ENCODE assay signal across 18 mouse cellular contexts in the genomic region with DNA sequence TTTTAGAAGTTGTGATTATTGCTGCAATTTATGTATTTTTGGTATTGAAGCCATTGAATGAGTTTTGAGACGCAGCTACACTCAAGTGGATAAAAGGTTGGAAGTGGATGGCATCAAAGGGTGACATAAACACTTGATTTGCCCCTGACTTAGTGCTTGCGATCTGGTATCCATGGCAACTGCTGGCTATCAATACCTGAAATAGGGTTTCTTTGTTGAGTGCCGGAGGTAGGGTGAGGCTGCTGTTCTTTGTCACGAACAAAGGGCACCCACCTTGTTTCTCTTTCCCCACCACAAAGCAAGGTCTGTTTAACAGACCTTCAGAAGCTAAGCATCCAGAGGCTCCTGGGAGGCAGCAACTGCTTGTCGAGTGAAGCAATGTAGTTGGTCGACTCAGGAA. TPM values are rescaled to one million over a fixed set of nuclear protein-coding genes. Genes with fewer than 3 reads are reported as not detected.
DNase-seq lines count a peak whose midpoint lies in the region; ATAC-seq and TF ChIP-seq lines count a peak whose summit lies in the region.
"Had no signal": no experiment of that assay in that cellular context is flagged by ENCODE, and none has a peak within 500 bp of the region (broad histone marks: within the 10 kb centered on the region; RNA-seq: fewer than 3 reads in every experiment).

No protein-coding gene starts in this region.

- no peak overlapping the region for H3K4me3 ChIP-seq in midbrain, embryonic 11.5 days (ENCODE audit: low read depth, low read length)
- no peak overlapping the region for H3K4me3 ChIP-seq in midbrain, embryonic 10.5 days
- no peak overlapping the region for H3K4me3 ChIP-seq in midbrain, embryonic 16.5 days (ENCODE audit: low read depth, low read length)
- H3K4me3 ChIP-seq: embryonic facial prominence, embryonic 13.5 days; forebrain, embryonic 13.5 days; heart, embryonic 10.5 days; hindbrain, embryonic 13.5 days had no signal

- H3K4me1 ChIP-seq in midbrain, embryonic 11.5 days (ENCODE audit: control insufficient read depth, insufficient read depth, low read length): no peaks in the 10 kb centered on the region
- no peaks in the 10 kb centered on the region for H3K4me1 ChIP-seq in midbrain, embryonic 10.5 days
- H3K4me1 ChIP-seq in midbrain, embryonic 16.5 days (ENCODE audit: control insufficient read depth, insufficient read depth, low read length): no peaks in the 10 kb centered on the region
- H3K4me1 ChIP-seq: embryonic facial prominence, embryonic 13.5 days; forebrain, embryonic 13.5 days; hindbrain, embryonic 13.5 days had no signal

- H3K4me2 ChIP-seq in midbrain, embryonic 11.5 days: no peak overlapping the region
- no peak overlapping the region for H3K4me2 ChIP-seq in midbrain, embryonic 16.5 days (ENCODE audit: low read length)
- H3K4me2 ChIP-seq: embryonic facial prominence, embryonic 13.5 days; forebrain, embryonic 13.5 days; hindbrain, embryonic 13.5 days had no signal

- TF ChIP-seq POLR2A in brain, embryonic 14.5 days (IDR thresholded peaks at IDR 0.05; ENCODE audit: borderline replicate concordance, extremely low read depth, insufficient read depth, insufficient read length, poor library complexity, severe bottlenecking): no peak

- no peak for ATAC-seq in midbrain, embryonic 11.5 days (ENCODE audit: low FRiP score)
- ATAC-seq in midbrain, embryonic 16.5 days: peak; percentile 71; the same call in 1 of the 2 replicates
- ATAC-seq: forebrain, embryonic 13.5 days had no signal

- no peak overlapping the region for H3K27ac ChIP-seq in midbrain, embryonic 11.5 days (ENCODE audit: low read depth, low read length)
- H3K27ac ChIP-seq in midbrain, embryonic 10.5 days (replicated peaks): no peak overlapping the region
- H3K27ac ChIP-seq in midbrain, embryonic 16.5 days (ENCODE audit: low read length): peak overlapping the region; percentile 29
- H3K27ac ChIP-seq: embryonic facial prominence, embryonic 13.5 days; forebrain, embryonic 13.5 days; heart, embryonic 10.5 days; hindbrain, embryonic 13.5 days; hindbrain, postnatal 0 days had no signal

- H3K27me3 ChIP-seq in midbrain, embryonic 11.5 days (ENCODE audit: control insufficient read depth, insufficient read depth, low read length): no peaks in the 10 kb centered on the region
- H3K27me3 ChIP-seq in midbrain, embryonic 10.5 days (ENCODE audit: low read depth, poor library complexity, severe bottlenecking): no peaks in the 10 kb centered on the region
- H3K27me3 ChIP-seq in midbrain, embryonic 16.5 days (ENCODE audit: control insufficient read depth, insufficient read depth, low read depth, low read length): no peaks in the 10 kb centered on the region
- H3K27me3 ChIP-seq: embryonic facial prominence, embryonic 13.5 days; forebrain, embryonic 13.5 days; hindbrain, embryonic 13.5 days had no signal

- H3K9ac ChIP-seq in midbrain, embryonic 11.5 days (ENCODE audit: low read length): no peak overlapping the region
- no peak overlapping the region for H3K9ac ChIP-seq in midbrain, embryonic 16.5 days (ENCODE audit: low read depth, low read length)
- H3K9ac ChIP-seq: embryonic facial prominence, embryonic 13.5 days; forebrain, embryonic 13.5 days; hindbrain, embryonic 13.5 days had no signal

- no peak for TF ChIP-seq CTCF in brain, embryonic 14.5 days (IDR thresholded peaks at IDR 0.05; ENCODE audit: borderline replicate concordance, extremely low read depth, insufficient read depth, insufficient read length)

- no peaks in the 10 kb centered on the region for H3K9me3 ChIP-seq in midbrain, embryonic 11.5 days (ENCODE audit: control insufficient read depth, low read length)
- no peaks in the 10 kb centered on the region for H3K9me3 ChIP-seq in midbrain, embryonic 10.5 days (replicated peaks)
- no peaks in the 10 kb centered on the region for H3K9me3 ChIP-seq in midbrain, embryonic 16.5 days (replicated peaks; ENCODE audit: control insufficient read depth, low read length, poor library complexity, severe bottlenecking)
- H3K9me3 ChIP-seq: embryonic facial prominence, embryonic 13.5 days; forebrain, embryonic 13.5 days; heart, embryonic 10.5 days; hindbrain, embryonic 13.5 days had no signal

- H3K36me3 ChIP-seq in midbrain, embryonic 11.5 days (ENCODE audit: control insufficient read depth, insufficient read depth, low read length): no peaks in the 10 kb centered on the region
- no peaks in the 10 kb centered on the region for H3K36me3 ChIP-seq in midbrain, embryonic 10.5 days
- no peaks in the 10 kb centered on the region for H3K36me3 ChIP-seq in midbrain, embryonic 16.5 days (ENCODE audit: control insufficient read depth, insufficient read depth, low read length)
- H3K36me3 ChIP-seq: embryonic facial prominence, embryonic 13.5 days; heart, embryonic 10.5 days; hindbrain, embryonic 13.5 days had no signal

- peak; percentile 39 for DNase-seq in midbrain, embryonic 11.5 days (ENCODE audit: low spot score, missing footprints)
- no peak for DNase-seq in midbrain, embryonic 10.5 days (ENCODE audit: low spot score)
- peak; percentile 66 for DNase-seq in brain, embryonic 14.5 days (ENCODE audit: low read depth)
- no peak for DNase-seq in testis, postnatal 10 days (ENCODE audit: low spot score)
- no peak for DNase-seq in testis, postnatal 14 days (ENCODE audit: low spot score)
- DNase-seq: adrenal gland, postnatal 10 days; cerebellum, adult 11-12 months; cerebellum, adult 9-10 months; cerebellum, postnatal 25 days; gastrocnemius, postnatal 10 days; heart, adult 18-20 months; heart, postnatal 10 days had no signal

- WGBS in midbrain, embryonic 11.5 days: 69% methylated on average over 6 of the region's 6 CpGs
- WGBS in midbrain, embryonic 10.5 days: 76% methylated on average over 6 of the region's 6 CpGs
- WGBS in midbrain, embryonic 16.5 days: 44% methylated on average over 6 of the region's 6 CpGs

RNA-seq across cellular contexts. Expression of gene Chga, which starts 9.6 kb away (rescaled TPM):
- polyA plus RNA-seq in midbrain, embryonic 11.5 days (2014; fragmentation: Nextera tagmentation; extraction: Ambion mirVana): 23.5 and 24.0 TPM in 2 replicates
- 14.5 and 23.7 TPM in 2 replicates for polyA plus RNA-seq in midbrain, embryonic 10.5 days (2016; fragmentation: Nextera tagmentation; extraction: Ambion mirVana)
- polyA plus RNA-seq in brain, embryonic 14.5 days (2012; rRNA removed): 56.3 and 74.5 TPM in 2 replicates
- 165 and 194 TPM in 2 replicates for polyA plus RNA-seq in midbrain, embryonic 16.5 days (2015; fragmentation: Nextera tagmentation; extraction: Ambion mirVana)

Comparison
In these comparisons a context has a peak if more than half of its experiments do, and no peak if none do; other contexts are left out.
1. DNase-seq: peak in midbrain, embryonic 11.5 days (single experiment) and brain, embryonic 14.5 days (single experiment); none in midbrain, embryonic 10.5 days (single experiment), testis, postnatal 10 days (single experiment) and testis, postnatal 14 days (single experiment).